Mouse (Mus musculus) liver, embryonic 16.5 days (tissue): ENCODE results near the gene Sp6. TPM values are rescaled to one million over a fixed set of nuclear protein-coding genes. Genes with fewer than 3 reads are reported as not detected.

Experiments
- ATAC-seq: fragments of 200-750 bp; cut with Nextera tagmentation; 2 replicates; pipeline ENCODE4 v1.8.0; 2017; ENCODE audit warnings: low read depth, mild to moderate bottlenecking, moderate number of reproducible peaks, moderate library complexity
- H3K27ac ChIP-seq: fragments of 300-500 bp; sonication (generic); 2 replicates; pipeline ENCODE4 v1.5.1; 2014; ENCODE audit warnings: mild to moderate bottlenecking, low read length
- H3K27me3 ChIP-seq: fragments of 300-500 bp; sonication (generic); 2 replicates; pipeline ENCODE4 v1.6.1; 2014; ENCODE audit warnings: low read depth, low read length, mixed read lengths; ENCODE audit not compliant: control insufficient read depth, insufficient read depth
- H3K36me3 ChIP-seq: fragments of 300-500 bp; sonication (generic); 2 replicates; pipeline ENCODE4 v1.6.1; 2014; ENCODE audit warnings: mild to moderate bottlenecking; ENCODE audit not compliant: control insufficient read depth, insufficient read depth
- H3K4me1 ChIP-seq: fragments of 300-500 bp; sonication (generic); 2 replicates; pipeline ENCODE4 v1.6.1; 2014; ENCODE audit warnings: low read depth, low read length, mixed read lengths; ENCODE audit not compliant: control insufficient read depth
- H3K4me2 ChIP-seq: fragments of 300-500 bp; sonication (generic); 2 replicates; pipeline ENCODE4 v1.6.1; 2014; ENCODE audit warnings: low read depth, low read length, mixed read lengths
- H3K4me3 ChIP-seq: fragments of 300-500 bp; sonication (generic); 2 replicates; pipeline ENCODE4 v1.5.1; 2014; ENCODE audit warnings: low read depth, mild to moderate bottlenecking, low read length
- H3K9ac ChIP-seq: fragments of 300-500 bp; sonication (generic); 2 replicates; pipeline ENCODE4 v1.6.1; 2014; ENCODE audit warnings: low read depth, low read length
- H3K9me3 ChIP-seq: fragments of 300-500 bp; sonication (generic); replicated peaks from 2 replicates; pipeline ENCODE4 v1.6.1; 2016; ENCODE audit warnings: low read length; ENCODE audit not compliant: control insufficient read depth
- WGBS: fragments of 180-500 bp; shearing (Covaris S2); extraction: QIAGEN DNeasy Blood & Tissue Kit; methylation state at CpG from one replicate; pipeline ENCODE4 v1.1.7; 2014; ENCODE audit not compliant: insufficient replicate concordance; 5-methylcytosine and 5-hydroxymethylcytosine counted together
- polyA plus RNA-seq: library from polyadenylated mRNA; unstranded; fragments of >200 nt; fragmentation: Nextera tagmentation; extraction: Ambion mirVana; gene quantifications from 2 replicates; pipeline ENCODE4 v1.2.1, GENCODE M21; 2015

Gene Sp6
- polyA plus RNA-seq, 1 experiment from 2014 or later: not detected

GRCm38 (mm10) chr11:96987873-96988655 is 25.1 kb upstream of the Sp6 start:
- Histone ChIP-seq H3K27ac (no peak overlapping the region), H3K9me3 (no peaks in the 10 kb centered on the region), H3K27me3 (peaks cover 27% of the 10 kb centered on the region), H3K36me3 (no peaks in the 10 kb centered on the region), H3K4me1 (peaks cover 2% of the 10 kb centered on the region; the same call in 1 of the 2 replicates), H3K9ac (no peak overlapping the region), H3K4me2 (0 out of 2 replicates have a peak overlapping the region, but pooled peaks have one; percentile 2), H3K4me3 (no peak overlapping the region)
- ATAC-seq: peak; percentile 28; the same call in 1 of the 2 replicates
- 5% methylated on average over 31 of the region's 31 CpGs for WGBS

- no peak overlapping the region for H3K27ac ChIP-seq
- H3K9ac ChIP-seq: no peak overlapping the region
- H3K36me3 ChIP-seq: no peaks in the 10 kb centered on the region
- H3K4me3 ChIP-seq: no peak overlapping the region
- H3K4me2 ChIP-seq: no peak overlapping the region
- no peaks in the 10 kb centered on the region for H3K9me3 ChIP-seq
- ATAC-seq: no peak
- peaks cover 27% of the 10 kb centered on the region for H3K27me3 ChIP-seq
- WGBS: 53% methylated on average over 5 of the region's 5 CpGs
- peaks cover 2% of the 10 kb centered on the region; the same call in 1 of the 2 replicates for H3K4me1 ChIP-seq
Measured at GRCm38 (mm10) chr11:96991501-96991900, 21.7 kb upstream of the Sp6 start.

DNA sequence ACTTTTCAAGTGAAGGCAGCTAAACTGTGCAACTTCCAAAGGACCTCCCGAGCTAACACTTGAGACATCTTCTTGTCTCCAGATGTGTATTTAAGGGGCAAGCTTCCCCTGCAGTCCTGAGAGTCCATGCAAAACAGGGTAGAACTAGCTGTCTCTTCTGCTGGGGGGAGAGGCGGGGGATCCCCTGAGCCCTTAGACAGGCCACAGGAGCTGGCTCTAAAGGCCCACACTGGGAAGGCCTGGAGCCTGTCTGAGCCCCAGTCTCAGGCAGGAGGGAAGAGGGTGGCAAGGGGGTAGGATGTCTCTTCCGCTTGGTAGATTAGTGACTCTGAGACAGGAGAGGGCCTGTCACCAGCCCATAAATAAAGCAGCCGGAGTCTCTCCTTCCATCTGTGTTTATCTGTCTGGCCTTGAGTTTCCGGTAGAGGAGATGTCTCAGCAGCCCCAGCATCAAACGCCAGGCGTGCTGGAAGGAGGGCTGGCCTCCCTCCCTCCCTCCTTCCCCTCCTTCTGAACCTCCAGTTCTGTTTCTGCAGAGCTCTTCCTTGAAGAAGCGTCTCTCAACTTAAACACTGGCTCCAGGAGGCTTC is 20.4 kb upstream of the Sp6 start:
- H3K27me3 ChIP-seq: peaks cover 29% of the 10 kb centered on the region
- H3K9me3 ChIP-seq: no peaks in the 10 kb centered on the region
- no peak overlapping the region for H3K4me3 ChIP-seq
- H3K36me3 ChIP-seq: no peaks in the 10 kb centered on the region
- H3K9ac ChIP-seq: no peak overlapping the region
- WGBS: 18% methylated on average over 8 of the region's 8 CpGs
- ATAC-seq: no peak
- H3K4me1 ChIP-seq: no peaks in the 10 kb centered on the region
- no peak overlapping the region for H3K4me2 ChIP-seq
- H3K27ac ChIP-seq: no peak overlapping the region

GRCm38 (mm10) chr11:96995031-96995430 is 18.2 kb upstream of the Sp6 start:
- 34% methylated on average over 5 of the region's 5 CpGs for WGBS
- Histone ChIP-seq H3K9ac (no peak overlapping the region), H3K4me1 (no peaks in the 10 kb centered on the region), H3K4me3 (no peak overlapping the region), H3K9me3 (no peaks in the 10 kb centered on the region), H3K27ac (no peak overlapping the region), H3K36me3 (no peaks in the 10 kb centered on the region), H3K27me3 (peaks cover 32% of the 10 kb centered on the region), H3K4me2 (no peak overlapping the region)
- ATAC-seq: no peak

DNA sequence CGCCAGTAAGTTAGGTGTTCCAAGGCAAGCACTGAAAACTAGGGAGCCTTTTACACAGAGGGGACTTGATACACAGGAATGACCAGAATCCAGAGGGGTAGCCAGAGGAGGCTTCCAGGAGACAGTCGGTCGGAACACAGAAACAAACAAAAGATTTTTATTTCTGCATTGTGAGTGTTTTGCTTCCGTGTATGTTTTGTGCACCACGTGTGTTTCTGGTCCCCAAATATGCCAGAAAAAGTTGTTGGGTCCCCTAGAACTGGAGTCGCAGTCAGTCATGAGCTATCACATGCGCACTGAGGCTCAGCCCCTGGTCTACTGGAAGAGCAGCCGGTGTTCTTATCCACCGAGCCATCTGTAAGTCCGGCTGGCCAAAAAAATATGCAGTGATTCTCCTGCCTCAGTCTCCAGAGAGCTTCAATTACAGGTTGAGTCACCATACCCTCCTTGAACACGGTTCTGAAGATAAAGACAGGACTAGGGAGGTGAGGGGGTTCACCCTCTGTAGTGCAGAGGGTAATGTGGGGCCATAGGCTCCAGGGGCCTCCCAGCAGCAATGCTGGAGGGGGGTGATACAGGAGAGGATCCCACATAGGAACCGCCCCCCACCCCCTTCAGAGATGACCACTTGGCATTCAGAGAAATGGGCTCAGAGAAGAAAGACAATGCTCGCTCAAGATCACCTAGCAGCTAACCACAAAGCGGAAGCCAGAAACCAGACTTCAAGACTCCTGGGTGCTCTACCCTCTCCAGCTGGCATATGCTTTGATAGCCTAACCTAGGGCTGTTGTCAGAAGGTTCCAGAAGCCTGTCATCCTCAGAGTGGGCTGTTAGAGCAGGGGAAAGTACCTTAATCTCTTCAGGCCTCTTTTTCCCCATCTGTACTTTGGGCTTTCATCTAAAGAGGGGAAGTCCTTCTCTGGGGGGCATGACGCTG is 17.1 kb upstream of the Sp6 start:
- Histone ChIP-seq H3K4me1 (no peaks in the 10 kb centered on the region), H3K4me2 (no peak overlapping the region), H3K27ac (no peak overlapping the region), H3K9ac (no peak overlapping the region), H3K36me3 (no peaks in the 10 kb centered on the region), H3K9me3 (no peaks in the 10 kb centered on the region), H3K27me3 (peaks cover 35% of the 10 kb centered on the region), H3K4me3 (no peak overlapping the region)
- WGBS: 37% methylated on average over 15 of the region's 15 CpGs
- no peak for ATAC-seq

DNA sequence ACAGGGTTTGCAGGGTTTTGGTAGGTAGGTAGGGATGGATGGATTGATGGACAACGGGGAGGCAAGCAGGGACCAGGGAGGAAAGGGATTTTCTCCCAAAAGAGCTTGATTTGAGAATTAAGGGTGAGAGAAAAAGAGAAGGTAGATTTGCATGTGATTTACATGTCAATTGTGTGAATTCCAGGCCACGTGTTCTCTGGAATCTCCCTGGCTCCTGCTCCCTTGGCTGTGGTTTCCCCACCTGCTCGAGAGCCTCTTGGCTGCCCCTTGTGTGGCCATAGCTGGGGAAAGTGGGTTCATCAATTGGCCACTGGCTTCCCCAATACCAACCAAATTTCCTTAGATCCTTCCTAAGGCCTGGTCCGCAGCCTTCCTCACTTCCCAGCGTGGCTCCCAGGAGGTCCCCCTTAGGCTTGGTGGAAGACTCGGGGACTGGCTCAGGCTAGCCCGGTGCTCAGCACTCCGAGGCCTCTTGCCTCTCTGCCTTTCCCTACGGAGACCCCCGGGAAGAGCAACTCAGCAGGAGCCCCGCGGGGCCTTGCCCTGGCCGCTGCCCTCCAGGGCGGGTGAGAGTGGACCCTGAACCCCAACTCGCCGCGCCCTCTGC is 16.3 kb upstream of the Sp6 start:
- H3K9ac ChIP-seq: no peak overlapping the region
- H3K27me3 ChIP-seq: peaks cover 35% of the 10 kb centered on the region
- no peak for ATAC-seq
- no peaks in the 10 kb centered on the region for H3K36me3 ChIP-seq
- no peaks in the 10 kb centered on the region for H3K4me1 ChIP-seq
- no peaks in the 10 kb centered on the region for H3K9me3 ChIP-seq
- WGBS: 22% methylated on average over 17 of the region's 17 CpGs
- peak overlapping the region; percentile 34 for H3K4me3 ChIP-seq
- H3K4me2 ChIP-seq: peak overlapping the region; percentile 44
- no peak overlapping the region for H3K27ac ChIP-seq

- ATAC-seq: peak; percentile 66
- no peaks in the 10 kb centered on the region for H3K36me3 ChIP-seq
Measured at GRCm38 (mm10) chr11:96997380-96997956, 15.7 kb upstream of the Sp6 start.

GRCm38 (mm10) chr11:97003170-97003569 is 10.0 kb upstream of the Sp6 start:
- no peak for ATAC-seq
- Histone ChIP-seq H3K4me2 (no peak overlapping the region), H3K27ac (no peak overlapping the region), H3K4me1 (no peaks in the 10 kb centered on the region), H3K4me3 (no peak overlapping the region), H3K36me3 (no peaks in the 10 kb centered on the region), H3K9me3 (no peaks in the 10 kb centered on the region), H3K27me3 (peaks cover 17% of the 10 kb centered on the region), H3K9ac (no peak overlapping the region)
- WGBS: 32% methylated on average over 5 of the region's 5 CpGs

More at GRCm38 (mm10) chr11:96997380-96997956, 15.7 kb upstream of the Sp6 start:
- H3K4me2 ChIP-seq: peak overlapping the region; percentile 44
- no peaks in the 10 kb centered on the region for H3K9me3 ChIP-seq
- 8% methylated on average over 30 of the region's 30 CpGs for WGBS
- no peaks in the 10 kb centered on the region for H3K4me1 ChIP-seq
- peaks cover 35% of the 10 kb centered on the region for H3K27me3 ChIP-seq
- no peak overlapping the region for H3K27ac ChIP-seq
- H3K4me3 ChIP-seq: peak overlapping the region; percentile 34
- no peak overlapping the region for H3K9ac ChIP-seq
